Mouse (Mus musculus) spleen, adult 2 months (tissue): ENCODE measurements around the gene Shisal1. TPM values are rescaled to one million over a fixed set of nuclear protein-coding genes. Genes with fewer than 3 reads are reported as not detected.

Experiments used
- DNase-seq, 2 experiments: peaks; one replicate each; pipeline versions ENCODE4 v3.0.0 to v3.0.0-alpha.2; 2012 to 2021; ENCODE audit warnings: low spot score in 2 of 2, low read depth in 1 of 2
- H3K27ac ChIP-seq: fragments of 200-500 bp; 2 replicates; pipeline ENCODE4 v1.5.1; 2012; ENCODE audit warnings: low read length, inconsistent platforms; ENCODE audit not compliant: insufficient read depth
- H3K27me3 ChIP-seq: fragments of 200-500 bp; 2 replicates; pipeline ENCODE4 v1.6.1; 2012; ENCODE audit warnings: mild to moderate bottlenecking, moderate library complexity, low read length, inconsistent platforms; ENCODE audit not compliant: control insufficient read depth, insufficient read depth
- H3K36me3 ChIP-seq: fragments of 200-500 bp; 2 replicates; pipeline ENCODE4 v1.6.1; 2012; ENCODE audit warnings: mild to moderate bottlenecking, low read length, inconsistent platforms; ENCODE audit not compliant: control insufficient read depth, insufficient read depth
- H3K4me1 ChIP-seq: fragments of 200-500 bp; 2 replicates; pipeline ENCODE4 v1.6.1; 2011; ENCODE audit warnings: inconsistent platforms; ENCODE audit not compliant: control insufficient read depth, insufficient read depth, insufficient read length
- H3K4me3 ChIP-seq: fragments of 200-500 bp; 2 replicates; pipeline ENCODE4 v1.5.1; 2011; ENCODE audit warnings: mild to moderate bottlenecking, inconsistent platforms; ENCODE audit not compliant: insufficient read depth, insufficient read length; ENCODE audit errors: extremely low read depth
- CTCF ChIP-seq: fragments of 200-500 bp; IDR thresholded peaks from 2 replicates; pipeline ENCODE4 v1.5.1; 2011; ENCODE audit warnings: mild to moderate bottlenecking, inconsistent platforms; ENCODE audit not compliant: insufficient read depth, insufficient read length, insufficient replicate concordance; ENCODE audit errors: extremely low read depth
- POLR2A ChIP-seq: fragments of 200-500 bp; IDR thresholded peaks from 2 replicates; pipeline ENCODE4 v1.6.1; 2011; ENCODE audit warnings: low read depth, low read length, inconsistent platforms
- WGBS: fragments of 180-500 bp; shearing (Covaris S2); methylation state at CpG from one replicate; pipeline ENCODE4 v1.1.7; 2018; 5-methylcytosine and 5-hydroxymethylcytosine counted together
- polyA plus RNA-seq: library from polyadenylated mRNA; depleted of rRNA; stranded (reverse); fragments of >200 nt; gene quantifications from 2 replicates; pipeline ENCODE4 v1.2.3, GENCODE M21; 2012

The Shisal1 gene
- polyA plus RNA-seq, 1 experiment: 0.42 TPM

- Histone ChIP-seq H3K4me1 (no peaks in the 10 kb centered on the region), H3K4me3 (no peak overlapping the region), H3K36me3 (no peaks in the 10 kb centered on the region), H3K27me3 (no peaks in the 10 kb centered on the region), H3K27ac (no peak overlapping the region)
- DNase-seq: no peak
- WGBS: 94% methylated on average over 6 of the region's 6 CpGs
- TF ChIP-seq CTCF: no peak
- no peak for TF ChIP-seq POLR2A
Observed at GRCm38 (mm10) chr15:84427624-84428023, 19.3 kb downstream of the Shisal1 start.

- WGBS: 93% methylated on average over 5 of the region's 5 CpGs
- Histone ChIP-seq H3K4me3 (no peak overlapping the region), H3K4me1 (no peaks in the 10 kb centered on the region), H3K27me3 (no peaks in the 10 kb centered on the region), H3K36me3 (no peaks in the 10 kb centered on the region), H3K27ac (no peak overlapping the region)
- TF ChIP-seq POLR2A (no peak), CTCF (no peak)
- no peak for DNase-seq
Observed at GRCm38 (mm10) chr15:84425733-84426132, 21.2 kb downstream of the Shisal1 start.

GRCm38 (mm10) chr15:84423781-84424180, 23.1 kb downstream of the Shisal1 start:
- H3K4me1 ChIP-seq: no peaks in the 10 kb centered on the region
- H3K4me3 ChIP-seq: no peak overlapping the region
- DNase-seq: no peak
- WGBS: 84% methylated on average over 5 of the region's 5 CpGs
- TF ChIP-seq POLR2A: no peak
- H3K27ac ChIP-seq: no peak overlapping the region
- H3K36me3 ChIP-seq: no peaks in the 10 kb centered on the region
- no peaks in the 10 kb centered on the region for H3K27me3 ChIP-seq

GRCm38 (mm10) chr15:84418266-84418610, 28.7 kb downstream of the Shisal1 start:
- H3K27ac ChIP-seq: no peak overlapping the region
- no peaks in the 10 kb centered on the region for H3K36me3 ChIP-seq
- DNase-seq: no peak
- no peaks in the 10 kb centered on the region for H3K4me1 ChIP-seq
- 72% methylated on average over 4 of the region's 4 CpGs for WGBS
- no peak overlapping the region for H3K4me3 ChIP-seq
- TF ChIP-seq POLR2A (no peak), CTCF (no peak)
- H3K27me3 ChIP-seq: no peaks in the 10 kb centered on the region

GRCm38 (mm10) chr15:84417592-84418265, 29.2 kb downstream of the Shisal1 start:
- H3K4me3 ChIP-seq: no peak overlapping the region
- H3K27ac ChIP-seq: no peak overlapping the region
- 84% methylated on average over 13 of the region's 13 CpGs for WGBS
- no peak for DNase-seq
- H3K27me3 ChIP-seq: no peaks in the 10 kb centered on the region
- no peaks in the 10 kb centered on the region for H3K4me1 ChIP-seq
- TF ChIP-seq CTCF (no peak), POLR2A (no peak)
- H3K36me3 ChIP-seq: no peaks in the 10 kb centered on the region

GRCm38 (mm10) chr15:84417017-84417416, 29.9 kb downstream of the Shisal1 start:
- DNase-seq: no peak
- WGBS: 91% methylated on average over 14 of the region's 14 CpGs
- no peaks in the 10 kb centered on the region for H3K27me3 ChIP-seq
- no peak overlapping the region for H3K27ac ChIP-seq
- no peaks in the 10 kb centered on the region for H3K4me1 ChIP-seq
- TF ChIP-seq CTCF: no peak
- no peak for TF ChIP-seq POLR2A
- no peak overlapping the region for H3K4me3 ChIP-seq
- no peaks in the 10 kb centered on the region for H3K36me3 ChIP-seq

GRCm38 (mm10) chr15:84414040-84414848, 32.7 kb downstream of the Shisal1 start:
- TF ChIP-seq POLR2A (no peak), CTCF (no peak)
- Histone ChIP-seq H3K4me1 (no peaks in the 10 kb centered on the region), H3K27me3 (no peaks in the 10 kb centered on the region), H3K36me3 (no peaks in the 10 kb centered on the region), H3K4me3 (no peak overlapping the region), H3K27ac (no peak overlapping the region)
- 74% methylated on average over 9 of the region's 9 CpGs for WGBS
- DNase-seq: no peak
